13 mouse cellular contexts compared by ENCODE assay signal in genomic region chr3:125406456-125406855, GRCm38 (mm10). TPM values are rescaled to one million over a fixed set of nuclear protein-coding genes. Genes with fewer than 3 reads are reported as not detected.
A peak's percentile ranks its signal among the peaks of the same experiment; 100 is the strongest.
DNase-seq lines count a peak whose midpoint lies in the region; ATAC-seq lines count a peak whose summit lies in the region.
"Had no signal": no experiment of that assay in that cellular context is flagged by ENCODE, and none has a peak within 500 bp of the region (broad histone marks: within the 10 kb centered on the region; RNA-seq: fewer than 3 reads in every experiment).

No protein-coding gene starts in this region.

- no peak overlapping the region for H3K27ac ChIP-seq in embryonic facial prominence, embryonic 14.5 days (replicated peaks; ENCODE audit: low read depth, low read length)
- no peak overlapping the region for H3K27ac ChIP-seq in embryonic facial prominence, embryonic 10.5 days (replicated peaks)
- H3K27ac ChIP-seq in limb, embryonic 13.5 days = no peak overlapping the region
- H3K27ac ChIP-seq in limb, embryonic 10.5 days = no peak overlapping the region
- H3K27ac ChIP-seq: kidney, postnatal 0 days had no signal

- no peak overlapping the region for H3K4me3 ChIP-seq in embryonic facial prominence, embryonic 14.5 days (ENCODE audit: low read depth, low read length)
- H3K4me3 ChIP-seq in embryonic facial prominence, embryonic 10.5 days = no peak overlapping the region
- no peak overlapping the region for H3K4me3 ChIP-seq in limb, embryonic 13.5 days
- H3K4me3 ChIP-seq in limb, embryonic 10.5 days = no peak overlapping the region
- H3K4me3 ChIP-seq: erythroblast, embryonic 14.5 days; megakaryocyte, embryonic 14.5 days had no signal

- WGBS in embryonic facial prominence, embryonic 14.5 days = 45% methylated on average over 2 of the region's 2 CpGs
- 80% methylated on average over 2 of the region's 2 CpGs for WGBS in embryonic facial prominence, embryonic 10.5 days
- WGBS in limb, embryonic 13.5 days = 19% methylated on average over 2 of the region's 2 CpGs
- WGBS in limb, embryonic 10.5 days = 86% methylated on average over 2 of the region's 2 CpGs

- no peak overlapping the region for H3K4me2 ChIP-seq in embryonic facial prominence, embryonic 14.5 days (ENCODE audit: low read depth, low read length)
- H3K4me2 ChIP-seq in limb, embryonic 13.5 days (replicated peaks) = no peak overlapping the region

- ATAC-seq in embryonic facial prominence, embryonic 14.5 days (ENCODE audit: low read depth) = no peak
- ATAC-seq in limb, embryonic 13.5 days (ENCODE audit: low FRiP score, low read depth) = peak; percentile 38; the same call in 1 of the 2 replicates

- H3K27me3 ChIP-seq in embryonic facial prominence, embryonic 14.5 days (replicated peaks; ENCODE audit: control insufficient read depth, insufficient read depth, low read length) = no peaks in the 10 kb centered on the region
- no peaks in the 10 kb centered on the region for H3K27me3 ChIP-seq in embryonic facial prominence, embryonic 10.5 days (replicated peaks; ENCODE audit: low read depth, poor library complexity, severe bottlenecking)
- no peaks in the 10 kb centered on the region for H3K27me3 ChIP-seq in limb, embryonic 13.5 days
- no peaks in the 10 kb centered on the region for H3K27me3 ChIP-seq in limb, embryonic 10.5 days (ENCODE audit: low read depth, poor library complexity, severe bottlenecking)
- H3K27me3 ChIP-seq: megakaryocyte, embryonic 14.5 days had no signal

- H3K9ac ChIP-seq in embryonic facial prominence, embryonic 14.5 days (ENCODE audit: low read depth, low read length) = no peak overlapping the region
- no peak overlapping the region for H3K9ac ChIP-seq in limb, embryonic 13.5 days

- peak; percentile 48 for DNase-seq in embryonic facial prominence, embryonic 14.5 days (ENCODE audit: low spot score)
- no peak for DNase-seq in embryonic facial prominence, embryonic 10.5 days (ENCODE audit: low spot score)
- DNase-seq in limb, embryonic 10.5 days (ENCODE audit: low spot score) = no peak
- peak; percentile 3 for DNase-seq in urinary bladder, postnatal 14 days (ENCODE audit: low spot score)
- DNase-seq in urinary bladder, adult 18-20 months (ENCODE audit: low spot score in 2 of 2) = no peak
- DNase-seq in spleen, postnatal 36 days (ENCODE audit: low spot score in 2 of 2) = no peak
- no peak for DNase-seq in natural killer cell, adult 2 months (ENCODE audit: low spot score in 2 of 2)
- DNase-seq: lung, adult 18-20 months; thymus, adult 2 months had no signal

- no peaks in the 10 kb centered on the region for H3K36me3 ChIP-seq in embryonic facial prominence, embryonic 14.5 days (ENCODE audit: control insufficient read depth, insufficient read depth, low read length)
- H3K36me3 ChIP-seq in embryonic facial prominence, embryonic 10.5 days (replicated peaks) = no peaks in the 10 kb centered on the region
- H3K36me3 ChIP-seq in limb, embryonic 13.5 days = no peaks in the 10 kb centered on the region
- no peaks in the 10 kb centered on the region for H3K36me3 ChIP-seq in limb, embryonic 10.5 days

- no peaks in the 10 kb centered on the region for H3K9me3 ChIP-seq in embryonic facial prominence, embryonic 14.5 days (ENCODE audit: control insufficient read depth, low read length)
- H3K9me3 ChIP-seq in embryonic facial prominence, embryonic 10.5 days = no peaks in the 10 kb centered on the region
- no peaks in the 10 kb centered on the region for H3K9me3 ChIP-seq in limb, embryonic 13.5 days
- no peaks in the 10 kb centered on the region for H3K9me3 ChIP-seq in limb, embryonic 10.5 days (replicated peaks)
- H3K9me3 ChIP-seq: megakaryocyte, embryonic 14.5 days had no signal

- no peaks in the 10 kb centered on the region; the same call in 1 of the 2 replicates for H3K4me1 ChIP-seq in embryonic facial prominence, embryonic 14.5 days (ENCODE audit: control insufficient read depth, insufficient read depth, low read length)
- H3K4me1 ChIP-seq in embryonic facial prominence, embryonic 10.5 days = peaks cover 15% of the 10 kb centered on the region
- peaks cover 13% of the 10 kb centered on the region for H3K4me1 ChIP-seq in limb, embryonic 13.5 days
- peaks cover 15% of the 10 kb centered on the region for H3K4me1 ChIP-seq in limb, embryonic 10.5 days
- H3K4me1 ChIP-seq: megakaryocyte, embryonic 14.5 days had no signal

RNA-seq across cellular contexts. Expression of gene Ndst4, which starts 2.6 kb away (rescaled TPM):
- 0.38 and 0.48 TPM in 2 replicates for polyA plus RNA-seq in embryonic facial prominence, embryonic 14.5 days (2014; fragmentation: Nextera tagmentation; extraction: Ambion mirVana)
- 0.11 and 0.34 TPM in 2 replicates for polyA plus RNA-seq in embryonic facial prominence, embryonic 10.5 days (2016; fragmentation: Nextera tagmentation; extraction: Ambion mirVana)
- polyA plus RNA-seq in limb, embryonic 13.5 days (2015; fragmentation: Nextera tagmentation; extraction: Ambion mirVana) = 0.59 and 1.1 TPM in 2 replicates
- 0.03 and 0.20 TPM in 2 replicates for polyA plus RNA-seq in limb, embryonic 10.5 days (2016; fragmentation: Nextera tagmentation; extraction: Ambion mirVana)
- polyA plus RNA-seq: erythroblast, embryonic 14.5 days; thymus, adult 2 months had no signal

Comparison
In these comparisons a context has a peak if more than half of its experiments do, and no peak if none do; other contexts are left out.
1. DNase-seq: peak in embryonic facial prominence, embryonic 14.5 days (single experiment) and urinary bladder, postnatal 14 days (single experiment); none in embryonic facial prominence, embryonic 10.5 days (single experiment), limb, embryonic 10.5 days (single experiment), urinary bladder, adult 18-20 months (0 of 2), spleen, postnatal 36 days (0 of 2) and natural killer cell, adult 2 months (0 of 2).